Comparison of ENCODE assay signal across 8 mouse cellular contexts in the genomic region with DNA sequence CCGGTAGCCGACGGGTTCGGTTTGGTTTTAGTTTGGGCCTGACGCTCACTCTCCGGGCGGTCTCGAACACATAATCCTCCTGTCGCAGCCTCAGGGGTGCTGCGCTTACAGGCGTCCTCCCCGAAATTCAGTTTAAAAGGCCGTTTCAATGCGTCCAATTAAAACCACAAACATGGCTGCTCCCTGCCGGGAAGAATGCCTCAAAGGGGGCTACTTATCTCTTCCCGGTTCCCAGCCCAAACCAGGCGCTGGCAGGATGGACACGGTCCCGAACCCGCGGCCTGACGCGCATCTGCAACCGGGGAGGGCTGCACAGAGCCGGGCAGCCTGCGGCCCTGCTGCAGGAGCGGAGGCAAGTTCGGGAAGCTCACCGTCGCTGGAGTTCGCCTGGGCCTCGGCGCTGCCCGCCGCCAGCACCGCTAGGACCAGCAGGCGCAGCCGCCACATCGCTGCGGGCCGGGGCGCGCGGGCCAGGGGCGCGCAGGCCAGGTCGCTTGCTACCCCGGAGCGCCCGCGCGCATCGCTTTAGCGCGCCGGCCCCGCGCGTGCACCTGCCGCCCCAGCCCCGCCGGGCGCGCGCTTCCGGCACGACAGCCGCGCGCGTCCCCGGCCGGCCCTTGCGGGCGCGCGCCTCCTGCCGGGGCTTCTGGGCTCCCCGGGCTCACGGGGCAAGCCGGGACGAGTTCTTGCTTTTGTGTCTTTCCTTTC. TPM values are rescaled to one million over a fixed set of nuclear protein-coding genes. Genes with fewer than 3 reads are reported as not detected.
DNase-seq lines count a peak whose midpoint lies in the region; ATAC-seq lines count a peak whose summit lies in the region.

No protein-coding gene starts in this region.

- peak; percentile 87 to 90 for DNase-seq in adrenal gland, adult (ENCODE audit: inconsistent age in 2 of 2, low spot score in 1 of 2)
- peak; percentile 92 for DNase-seq in embryo, embryonic 10.5 days (ENCODE audit: low spot score)
- DNase-seq in gastrocnemius, postnatal 14 days: peak; percentile 83
- peak; percentile 90 for DNase-seq in induced T-regulatory cell, adult 2 months (ENCODE audit: low read depth)
- DNase-seq in left cerebral cortex, postnatal 14 days (ENCODE audit: low spot score in 2 of 2): peak; percentile 61 to 72
- peak; percentile 79 to 80 for DNase-seq in right cerebral cortex, postnatal 10 days (ENCODE audit: low spot score in 2 of 2)
- DNase-seq in urinary bladder, postnatal 10 days (ENCODE audit: low spot score): peak; percentile 21

- intact Hi-C loops in gastrocnemius, postnatal 14 days (cut with DNase I; ENCODE audit: low total_unique reads): no loop called here
- intact Hi-C loops in left cerebral cortex, postnatal 14 days (cut with DNase I): loop anchor here (5.0 kb wide), 1 partner anchor 57 kb away; a partner anchor contains a TSS

- peak; percentile 53 for ATAC-seq in megakaryocyte progenitor cell, adult 5-6 weeks (replicated peaks; ENCODE audit: poor library complexity)

RNA-seq across cellular contexts. Expression of a gene that starts 8.2 kb away (rescaled TPM):
- total RNA-seq in gastrocnemius, postnatal 14 days (2021): 10 to 100 TPM; 36.7 to 40.3 TPM
- 10 to 100 TPM; 38.2 to 39.1 TPM for total RNA-seq in left cerebral cortex, postnatal 14 days (2021)
- total RNA-seq in megakaryocyte progenitor cell, adult 5-6 weeks (2015): 222 and 260 TPM in 2 replicates
- total RNA-seq in megakaryocyte progenitor cell, adult 5-6 weeks (2017): 190 and 247 TPM in 2 replicates

RNA-seq across cellular contexts. Expression of a gene that starts 8.5 kb away (rescaled TPM):
- 10 to 100 TPM; 12.3 to 14.8 TPM for total RNA-seq in gastrocnemius, postnatal 14 days (2021)
- 10 to 100 TPM; 30.0 to 33.5 TPM for total RNA-seq in left cerebral cortex, postnatal 14 days (2021)
- 78.9 and 81.3 TPM in 2 replicates for total RNA-seq in megakaryocyte progenitor cell, adult 5-6 weeks (2015)
- total RNA-seq in megakaryocyte progenitor cell, adult 5-6 weeks (2017): 92.5 and 99.5 TPM in 2 replicates

RNA-seq across cellular contexts. Expression of a gene that starts 56.5 kb away (rescaled TPM):
- 10 to 100 TPM; 14.9 to 15.7 TPM for total RNA-seq in gastrocnemius, postnatal 14 days (2021)
- total RNA-seq in left cerebral cortex, postnatal 14 days (2021): 10 to 100 TPM; 29.3 to 40.7 TPM
- total RNA-seq in megakaryocyte progenitor cell, adult 5-6 weeks (2015): 93.9 and 117 TPM in 2 replicates
- 86.4 and 122 TPM in 2 replicates for total RNA-seq in megakaryocyte progenitor cell, adult 5-6 weeks (2017)

RNA-seq across cellular contexts. Expression of a gene that starts 57.2 kb away (rescaled TPM):
- 10 to 100 TPM; 43.6 to 48.5 TPM for total RNA-seq in gastrocnemius, postnatal 14 days (2021)
- total RNA-seq in left cerebral cortex, postnatal 14 days (2021): 10 to 100 TPM; 71.7 to 79.8 TPM
- total RNA-seq in megakaryocyte progenitor cell, adult 5-6 weeks (2015): 156 and 161 TPM in 2 replicates
- 134 and 154 TPM in 2 replicates for total RNA-seq in megakaryocyte progenitor cell, adult 5-6 weeks (2017)

Comparison
In these comparisons a context has a peak if more than half of its experiments do, and no peak if none do; other contexts are left out.
1. Peak in every context shown above with its lines: DNase-seq and ATAC-seq.
2. DNase-seq: peak in every context shown above with its lines; median percentile 92 in embryo, embryonic 10.5 days; 90 in induced T-regulatory cell, adult 2 months; 88 in adrenal gland, adult; 83 in gastrocnemius, postnatal 14 days; 80 in right cerebral cortex, postnatal 10 days; 66 in left cerebral cortex, postnatal 14 days; 21 in urinary bladder, postnatal 10 days.
3. RNA of a gene that starts 8.2 kb away (total RNA-seq): 190 to 260 TPM in megakaryocyte progenitor cell, adult 5-6 weeks; 36.7 to 40.3 TPM in gastrocnemius, postnatal 14 days and 38.2 to 39.1 TPM in left cerebral cortex, postnatal 14 days; every median in the first group is over 4 times any median in the second.